Mouse (Mus musculus) liver, embryonic 11.5 days (tissue): ENCODE data around the gene Olfr1499. TPM values are rescaled to one million over a fixed set of nuclear protein-coding genes. Genes with fewer than 3 reads are reported as not detected.

ENCODE experiments used
- ATAC-seq: fragments of 200-750 bp; cut with Nextera tagmentation; replicated peaks from 2 replicates; pipeline ENCODE4 v1.8.0; 2017; ENCODE audit warnings: moderate number of reproducible peaks, mild to moderate bottlenecking, moderate TSS enrichment, moderate library complexity; ENCODE audit not compliant: low FRiP score
- DNase-seq: peaks from one replicate; pipeline ENCODE4 v3.0.0-alpha.2; 2017; ENCODE audit warnings: low spot score
- H3K27ac ChIP-seq: fragments of 300-500 bp; sonication (generic); 2 replicates; pipeline ENCODE4 v1.5.1; 2014; ENCODE audit warnings: mild to moderate bottlenecking, low read depth, low read length, control low read depth
- H3K27me3 ChIP-seq: fragments of 300-500 bp; sonication (generic); replicated peaks from 2 replicates; pipeline ENCODE4 v1.6.1; 2014; ENCODE audit warnings: low read length, mixed read lengths; ENCODE audit not compliant: control insufficient read depth, insufficient read depth
- H3K36me3 ChIP-seq: fragments of 300-500 bp; sonication (generic); 2 replicates; pipeline ENCODE4 v1.6.1; 2014; ENCODE audit warnings: mild to moderate bottlenecking, low read length, moderate library complexity, mixed read lengths; ENCODE audit not compliant: control insufficient read depth, insufficient read depth
- H3K4me1 ChIP-seq: fragments of 300-500 bp; sonication (generic); replicated peaks from 2 replicates; pipeline ENCODE4 v1.6.1; 2014; ENCODE audit warnings: low read length, mixed read lengths; ENCODE audit not compliant: control insufficient read depth, insufficient read depth
- H3K4me2 ChIP-seq: fragments of 300-500 bp; sonication (generic); 2 replicates; pipeline ENCODE4 v1.6.1; 2014; ENCODE audit warnings: mild to moderate bottlenecking, control low read depth, moderate library complexity
- H3K4me3 ChIP-seq: fragments of 300-500 bp; sonication (generic); 2 replicates; pipeline ENCODE4 v1.5.1; 2014; ENCODE audit warnings: low read depth, low read length, control low read depth
- H3K9ac ChIP-seq: fragments of 300-500 bp; sonication (generic); 2 replicates; pipeline ENCODE4 v1.6.1; 2014; ENCODE audit warnings: low read depth, low read length, control low read depth
- H3K9me3 ChIP-seq: fragments of 300-500 bp; sonication (generic); 2 replicates; pipeline ENCODE4 v1.6.1; 2016; ENCODE audit warnings: low read length, inconsistent platforms, mixed read lengths; ENCODE audit not compliant: control insufficient read depth
- WGBS: fragments of 180-500 bp; shearing (Covaris S2); extraction: QIAGEN DNeasy Blood & Tissue Kit; methylation state at CpG from one replicate; pipeline ENCODE4 v1.1.7; 2014; 5-methylcytosine and 5-hydroxymethylcytosine counted together
- polyA plus RNA-seq: library from polyadenylated mRNA; unstranded; fragments of >200 nt; fragmentation: Nextera tagmentation; extraction: Ambion mirVana; gene quantifications from 2 replicates; pipeline ENCODE4 v1.2.1, GENCODE M21; 2014

Gene Olfr1499
- polyA plus RNA-seq, 1 experiment from 2014 or later, result not detected

DNA sequence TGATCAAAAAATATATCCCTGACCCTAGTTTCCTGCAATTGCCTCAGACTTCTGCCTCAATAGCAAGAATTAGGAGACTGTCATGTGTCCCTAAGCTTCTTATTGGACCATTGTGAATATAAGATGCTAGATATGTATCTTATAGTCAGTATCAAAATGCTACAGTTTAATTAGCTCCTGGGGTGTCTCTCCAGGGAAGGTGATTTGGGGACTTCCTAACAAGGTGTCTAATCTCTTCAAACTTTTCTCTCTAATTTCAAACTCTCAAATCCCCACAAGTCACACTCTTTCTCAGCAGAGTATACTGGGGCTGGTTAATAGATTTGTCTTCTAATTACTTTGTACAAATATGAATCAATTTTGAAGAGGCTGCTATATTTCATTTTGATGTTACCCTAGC lies 21.1 kb downstream of the Olfr1499 start, which contains the start of gene Olfr1497:
Olfr1497 (minus strand) TSS at position 101 of the 400 bp plus-strand sequence.
- Histone ChIP-seq H3K27ac (no peak within 1 kb of the TSS), H3K9me3 (no peaks in the 10 kb centered on the region), H3K4me2 (no peak within 1 kb of the TSS), H3K27me3 (no peaks in the 10 kb centered on the region), H3K4me3 (no peak within 1 kb of the TSS), H3K4me1 (no peaks in the 10 kb centered on the region), H3K9ac (no peak within 1 kb of the TSS), H3K36me3 (no peaks in the 10 kb centered on the region)
- no peak for ATAC-seq
- no peak for DNase-seq

DNA sequence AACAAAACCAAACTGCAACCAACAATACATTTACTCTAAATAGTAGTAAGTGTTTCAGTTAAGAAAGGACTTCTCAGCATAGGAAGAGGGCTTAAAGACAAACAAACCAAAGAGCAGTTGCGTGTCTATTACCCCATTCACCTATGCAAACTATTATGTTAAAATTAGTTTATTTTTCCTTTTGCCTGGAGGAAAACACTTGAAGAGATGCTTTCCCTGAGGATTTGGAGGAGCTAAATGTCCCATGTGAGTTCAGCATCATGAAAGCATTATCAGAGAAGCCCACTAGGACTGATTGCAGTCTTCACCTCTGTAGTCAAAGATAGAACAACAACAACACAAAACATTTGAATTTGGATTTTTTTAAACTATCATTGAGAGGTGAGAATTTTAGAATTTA lies 41.7 kb downstream of the Olfr1499 start, which contains the start of gene Olfr1496:
Olfr1496 (plus strand) TSS at position 301 of the 400 bp plus-strand sequence.
- DNase-seq (no peak), ATAC-seq (no peak)
- H3K36me3 ChIP-seq, result no peaks in the 10 kb centered on the region
- no peak within 1 kb of the TSS for H3K4me3 ChIP-seq
- no peak within 1 kb of the TSS for H3K27ac ChIP-seq
- H3K4me2 ChIP-seq, result no peak within 1 kb of the TSS
- no peaks in the 10 kb centered on the region for H3K27me3 ChIP-seq
- no peak within 1 kb of the TSS for H3K9ac ChIP-seq
- H3K4me1 ChIP-seq, result no peaks in the 10 kb centered on the region
- H3K9me3 ChIP-seq, result no peaks in the 10 kb centered on the region
- WGBS, result 78% methylated on average over 1 of the region's 1 CpGs

- Histone ChIP-seq H3K27ac (no peak overlapping the region), H3K4me2 (no peak overlapping the region), H3K4me1 (no peaks in the 10 kb centered on the region), H3K9me3 (no peaks in the 10 kb centered on the region; the same call in 1 of the 2 replicates), H3K4me3 (no peak overlapping the region), H3K27me3 (no peaks in the 10 kb centered on the region), H3K36me3 (no peaks in the 10 kb centered on the region), H3K9ac (no peak overlapping the region)
- ATAC-seq (no peak), DNase-seq (no peak)
- 83% methylated on average over 9 of the region's 9 CpGs for WGBS
Measured at GRCm38 (mm10) chr19:13768565-13769276, 50.5 kb downstream of the Olfr1499 start.

GRCm38 (mm10) chr19:13764306-13764705 lies 54.9 kb downstream of the Olfr1499 start, which contains the start of gene Olfr1495:
Olfr1495 (plus strand) TSS chr19:13764606.
- Histone ChIP-seq H3K4me1 (no peaks in the 10 kb centered on the region), H3K4me2 (no peak within 1 kb of the TSS), H3K4me3 (no peak within 1 kb of the TSS), H3K27me3 (no peaks in the 10 kb centered on the region), H3K9me3 (no peaks in the 10 kb centered on the region; the same call in 1 of the 2 replicates), H3K9ac (no peak within 1 kb of the TSS), H3K36me3 (no peaks in the 10 kb centered on the region), H3K27ac (no peak within 1 kb of the TSS)
- 78% methylated on average over 3 of the region's 3 CpGs for WGBS
- ATAC-seq (no peak), DNase-seq (no peak)

Other genes with a start within 250 kb of the Olfr1499 start
- gene Olfr1484, start 235.9 kb downstream of the Olfr1499 start, polyA plus RNA-seq, result not detected in 2 replicates
- gene Olfr1487, start 202.1 kb downstream of the Olfr1499 start, polyA plus RNA-seq, result not detected in 2 replicates
- gene Olfr1489, start 187.8 kb downstream of the Olfr1499 start, polyA plus RNA-seq, result not detected in 2 replicates
- not detected in 2 replicates for gene Olfr1490, start 168.4 kb downstream of the Olfr1499 start, polyA plus RNA-seq
- gene Olfr1491, start 122.2 kb downstream of the Olfr1499 start, polyA plus RNA-seq, result not detected in 2 replicates
- not detected in 2 replicates for gene Olfr1493-ps1, start 96.2 kb downstream of the Olfr1499 start, polyA plus RNA-seq
- not detected in 2 replicates for gene Olfr1494, start 79.7 kb downstream of the Olfr1499 start, polyA plus RNA-seq
- gene Olfr1495, start 54.8 kb downstream of the Olfr1499 start, polyA plus RNA-seq, result not detected in 2 replicates
- not detected in 2 replicates for gene Olfr1496, start 41.6 kb downstream of the Olfr1499 start, polyA plus RNA-seq
- gene Olfr1497, start 21.2 kb downstream of the Olfr1499 start, polyA plus RNA-seq, result not detected in 2 replicates
- not detected in 2 replicates for gene Olfr1500, start 11.0 kb upstream of the Olfr1499 start, polyA plus RNA-seq
- not detected in 2 replicates for gene Olfr1501, start 31.2 kb upstream of the Olfr1499 start, polyA plus RNA-seq
- gene Olfr1502, start 42.3 kb upstream of the Olfr1499 start, polyA plus RNA-seq, result not detected in 2 replicates
- gene Olfr1504, start 78.5 kb upstream of the Olfr1499 start, polyA plus RNA-seq, result not detected in 2 replicates
- gene Olfr1505, start 94.1 kb upstream of the Olfr1499 start, polyA plus RNA-seq, result not detected in 2 replicates